Mouse (Mus musculus): ENCODE results near the gene Map3k4. TPM values are rescaled to one million over a fixed set of nuclear protein-coding genes. Genes with fewer than 3 reads are reported as not detected.

Gene Map3k4
- total and polyA plus RNA-seq, 2 experiments from 2014 or later: 36.2 to 52.2 TPM

- no peak for ATAC-seq
Observed at GRCm38 (mm10) chr17:12263787-12264186, 54.8 kb downstream of the Map3k4 start.

GRCm38 (mm10) chr17:12262851-12263250, 55.7 kb downstream of the Map3k4 start:
- Histone ChIP-seq H3K27me3 (ENCODE audit: insufficient read depth, low read length) (no peaks in the 10 kb centered on the region), H3K9me3 (ENCODE audit: low read length) (no peaks in the 10 kb centered on the region), H3K4me2 (ENCODE audit: low read depth, low read length) (no peak overlapping the region), H3K4me3 (ENCODE audit: low read length) (no peak overlapping the region), H3K36me3 (ENCODE audit: insufficient read depth, low read length) (peaks cover 19% of the 10 kb centered on the region), H3K9ac (replicated peaks; ENCODE audit: low read length) (no peak overlapping the region), H3K27ac (no peak overlapping the region), H3K4me1 (ENCODE audit: insufficient read depth, low read length) (peaks cover 9% of the 10 kb centered on the region; the same call in 1 of the 2 replicates)
- TF ChIP-seq CTCF (IDR thresholded peaks at IDR 0.05; ENCODE audit: low read depth): no peak
- DNase-seq (ENCODE audit: low spot score) (no peak), ATAC-seq (no peak)
- 92% methylated on average over 8 of the region's 8 CpGs for WGBS

More at GRCm38 (mm10) chr17:12263787-12264186, 54.8 kb downstream of the Map3k4 start:
- Histone ChIP-seq H3K9ac (replicated peaks; ENCODE audit: low read length) (no peak overlapping the region), H3K36me3 (ENCODE audit: insufficient read depth, low read length) (peaks cover 9% of the 10 kb centered on the region), H3K27me3 (ENCODE audit: insufficient read depth, low read length) (no peaks in the 10 kb centered on the region), H3K9me3 (ENCODE audit: low read length) (no peaks in the 10 kb centered on the region), H3K27ac (no peak overlapping the region), H3K4me1 (ENCODE audit: insufficient read depth, low read length) (peaks cover 9% of the 10 kb centered on the region; the same call in 1 of the 2 replicates), H3K4me2 (ENCODE audit: low read depth, low read length) (no peak overlapping the region), H3K4me3 (ENCODE audit: low read length) (no peak overlapping the region)
- no peak for TF ChIP-seq CTCF (IDR thresholded peaks at IDR 0.05; ENCODE audit: low read depth)
- DNase-seq (ENCODE audit: low spot score): no peak
- 85% methylated on average over 13 of the region's 13 CpGs for WGBS

GRCm38 (mm10) chr17:12261887-12262286, 56.7 kb downstream of the Map3k4 start:
- no peak overlapping the region for H3K9ac ChIP-seq (replicated peaks; ENCODE audit: low read length)
- ATAC-seq (no peak), DNase-seq (ENCODE audit: low spot score) (peak; percentile 34)
- 80% methylated on average over 2 of the region's 2 CpGs for WGBS
- H3K4me1 ChIP-seq (ENCODE audit: insufficient read depth, low read length): peaks cover 5% of the 10 kb centered on the region; the same call in 1 of the 2 replicates
- no peaks in the 10 kb centered on the region for H3K9me3 ChIP-seq (ENCODE audit: low read length)
- no peak overlapping the region for H3K4me2 ChIP-seq (ENCODE audit: low read depth, low read length)
- H3K27ac ChIP-seq: no peak overlapping the region
- peak; percentile 56 for TF ChIP-seq CTCF (IDR thresholded peaks at IDR 0.05; ENCODE audit: low read depth)
- peaks cover 27% of the 10 kb centered on the region for H3K36me3 ChIP-seq (ENCODE audit: insufficient read depth, low read length)
- no peak overlapping the region for H3K4me3 ChIP-seq (ENCODE audit: low read length)
- H3K27me3 ChIP-seq (ENCODE audit: insufficient read depth, low read length): no peaks in the 10 kb centered on the region

GRCm38 (mm10) chr17:12261376-12261775, 57.2 kb downstream of the Map3k4 start:
- Histone ChIP-seq H3K4me2 (ENCODE audit: low read depth, low read length) (no peak overlapping the region), H3K27me3 (ENCODE audit: insufficient read depth, low read length) (no peaks in the 10 kb centered on the region), H3K27ac (no peak overlapping the region), H3K4me1 (ENCODE audit: insufficient read depth, low read length) (0 out of 2 replicates have a peak, but pooled peaks cover under 1% of the 10 kb centered on the region), H3K9me3 (ENCODE audit: low read length) (no peaks in the 10 kb centered on the region), H3K9ac (replicated peaks; ENCODE audit: low read length) (no peak overlapping the region), H3K4me3 (ENCODE audit: low read length) (no peak overlapping the region), H3K36me3 (ENCODE audit: insufficient read depth, low read length) (peaks cover 32% of the 10 kb centered on the region)
- TF ChIP-seq CTCF (IDR thresholded peaks at IDR 0.05; ENCODE audit: low read depth): no peak
- DNase-seq (ENCODE audit: low spot score): no peak
- 84% methylated on average over 7 of the region's 7 CpGs for WGBS
- no peak for ATAC-seq

- Histone ChIP-seq H3K4me3 (ENCODE audit: low read length) (no peak overlapping the region), H3K27ac (no peak overlapping the region), H3K9me3 (ENCODE audit: low read length) (no peaks in the 10 kb centered on the region), H3K4me1 (ENCODE audit: insufficient read depth, low read length) (no peaks in the 10 kb centered on the region), H3K9ac (replicated peaks; ENCODE audit: low read length) (no peak overlapping the region), H3K27me3 (ENCODE audit: insufficient read depth, low read length) (no peaks in the 10 kb centered on the region), H3K36me3 (ENCODE audit: insufficient read depth, low read length) (peaks cover 46% of the 10 kb centered on the region), H3K4me2 (ENCODE audit: low read depth, low read length) (no peak overlapping the region)
- TF ChIP-seq CTCF (IDR thresholded peaks at IDR 0.05; ENCODE audit: low read depth): no peak
- 85% methylated on average over 8 of the region's 8 CpGs for WGBS
- ATAC-seq: no peak
- DNase-seq (ENCODE audit: low spot score): no peak
Observed at GRCm38 (mm10) chr17:12259957-12260356, 58.6 kb downstream of the Map3k4 start.

- no peak for DNase-seq (ENCODE audit: low spot score)
- Histone ChIP-seq H3K9me3 (ENCODE audit: low read length) (no peaks in the 10 kb centered on the region), H3K4me3 (ENCODE audit: low read length) (no peak overlapping the region), H3K4me2 (ENCODE audit: low read depth, low read length) (no peak overlapping the region), H3K36me3 (ENCODE audit: insufficient read depth, low read length) (peaks cover 60% of the 10 kb centered on the region), H3K4me1 (ENCODE audit: insufficient read depth, low read length) (no peaks in the 10 kb centered on the region), H3K9ac (replicated peaks; ENCODE audit: low read length) (no peak overlapping the region), H3K27ac (no peak overlapping the region), H3K27me3 (ENCODE audit: insufficient read depth, low read length) (no peaks in the 10 kb centered on the region)
- no peak for TF ChIP-seq CTCF (IDR thresholded peaks at IDR 0.05; ENCODE audit: low read depth)
- 78% methylated on average over 6 of the region's 6 CpGs for WGBS
- no peak for ATAC-seq
Observed at GRCm38 (mm10) chr17:12258517-12258916, 60.1 kb downstream of the Map3k4 start.

GRCm38 (mm10) chr17:12256142-12256541, 62.5 kb downstream of the Map3k4 start:
- TF ChIP-seq CTCF (IDR thresholded peaks at IDR 0.05; ENCODE audit: low read depth): no peak
- Histone ChIP-seq H3K4me2 (ENCODE audit: low read depth, low read length) (no peak overlapping the region), H3K4me3 (ENCODE audit: low read length) (no peak overlapping the region), H3K36me3 (ENCODE audit: insufficient read depth, low read length) (peaks cover 77% of the 10 kb centered on the region), H3K27me3 (ENCODE audit: insufficient read depth, low read length) (no peaks in the 10 kb centered on the region), H3K27ac (no peak overlapping the region), H3K9ac (replicated peaks; ENCODE audit: low read length) (no peak overlapping the region), H3K4me1 (ENCODE audit: insufficient read depth, low read length) (no peaks in the 10 kb centered on the region), H3K9me3 (ENCODE audit: low read length) (peaks cover 5% of the 10 kb centered on the region; the same call in 1 of the 2 replicates)
- no peak for DNase-seq (ENCODE audit: low spot score)
- 97% methylated on average over 11 of the region's 11 CpGs for WGBS
- ATAC-seq: no peak
